Mouse (Mus musculus) kidney, embryonic 14.5 days (tissue): ENCODE measurements around the gene Spryd7. TPM values are rescaled to one million over a fixed set of nuclear protein-coding genes. Genes with fewer than 3 reads are reported as not detected.

ENCODE experiments used
- ATAC-seq: fragments of 200-750 bp; cut with Nextera tagmentation; 2 replicates; pipeline ENCODE4 v1.8.0; 2017; ENCODE audit warnings: moderate number of reproducible peaks, mild to moderate bottlenecking, moderate TSS enrichment, moderate library complexity; ENCODE audit not compliant: low FRiP score, low TSS enrichment
- H3K27ac ChIP-seq: fragments of 300-500 bp; sonication (generic); 2 replicates; pipeline ENCODE4 v1.5.1; 2014; ENCODE audit warnings: low read depth, mild to moderate bottlenecking, low read length, moderate library complexity, mixed read lengths
- H3K27me3 ChIP-seq: fragments of 300-500 bp; sonication (generic); 2 replicates; pipeline ENCODE4 v1.6.1; 2014; ENCODE audit warnings: mild to moderate bottlenecking, low read length; ENCODE audit not compliant: control insufficient read depth, insufficient read depth
- H3K36me3 ChIP-seq: fragments of 300-500 bp; sonication (generic); 2 replicates; pipeline ENCODE4 v1.6.1; 2014; ENCODE audit warnings: low read length, mixed read lengths; ENCODE audit not compliant: control insufficient read depth, insufficient read depth
- H3K4me1 ChIP-seq: fragments of 300-500 bp; sonication (generic); 2 replicates; pipeline ENCODE4 v1.6.1; 2014; ENCODE audit warnings: low read length, mixed read lengths; ENCODE audit not compliant: control insufficient read depth, insufficient read depth
- H3K4me2 ChIP-seq: fragments of 300-500 bp; sonication (generic); replicated peaks from 2 replicates; pipeline ENCODE4 v1.6.1; 2014; ENCODE audit warnings: low read depth, mild to moderate bottlenecking, low read length
- H3K4me3 ChIP-seq: fragments of 300-500 bp; sonication (generic); 2 replicates; pipeline ENCODE4 v1.5.1; 2014; ENCODE audit warnings: mild to moderate bottlenecking, low read length
- H3K9ac ChIP-seq: fragments of 300-500 bp; sonication (generic); 2 replicates; pipeline ENCODE4 v1.6.1; 2014; ENCODE audit warnings: low read depth, mild to moderate bottlenecking, low read length, moderate library complexity
- H3K9me3 ChIP-seq: fragments of 300-500 bp; sonication (generic); 2 replicates; pipeline ENCODE4 v1.6.1; 2016; ENCODE audit warnings: low read length; ENCODE audit not compliant: control insufficient read depth
- WGBS: fragments of 180-500 bp; shearing (Covaris S2); extraction: QIAGEN DNeasy Blood & Tissue Kit; methylation state at CpG from one replicate; pipeline ENCODE4 v1.1.7; 2014; 5-methylcytosine and 5-hydroxymethylcytosine counted together
- polyA plus RNA-seq: library from polyadenylated mRNA; unstranded; fragments of >200 nt; fragmentation: Nextera tagmentation; extraction: Ambion mirVana; gene quantifications from 2 replicates; pipeline ENCODE4 v1.2.1, GENCODE M21; 2014

The Spryd7 gene
- polyA plus RNA-seq, 1 experiment from 2014 or later = 24.0 TPM

GRCm38 (mm10) chr14:61523821-61524220, 32.9 kb downstream of the Spryd7 start:
- ATAC-seq = no peak
- WGBS = 85% methylated on average over 2 of the region's 2 CpGs
- no peak overlapping the region for H3K4me2 ChIP-seq
- no peak overlapping the region for H3K9ac ChIP-seq
- H3K27me3 ChIP-seq = no peaks in the 10 kb centered on the region
- H3K4me3 ChIP-seq = no peak overlapping the region
- H3K27ac ChIP-seq = no peak overlapping the region
- H3K4me1 ChIP-seq = no peaks in the 10 kb centered on the region
- no peaks in the 10 kb centered on the region for H3K36me3 ChIP-seq
- H3K9me3 ChIP-seq = no peaks in the 10 kb centered on the region

- no peaks in the 10 kb centered on the region for H3K4me1 ChIP-seq
- no peaks in the 10 kb centered on the region for H3K9me3 ChIP-seq
- H3K9ac ChIP-seq = no peak overlapping the region
- no peak overlapping the region for H3K4me2 ChIP-seq
- WGBS = 84% methylated on average over 10 of the region's 10 CpGs
- no peak overlapping the region for H3K4me3 ChIP-seq
- H3K27ac ChIP-seq = no peak overlapping the region
- no peaks in the 10 kb centered on the region for H3K36me3 ChIP-seq
- ATAC-seq = no peak
- no peaks in the 10 kb centered on the region for H3K27me3 ChIP-seq
These were observed 37.8 kb downstream of the Spryd7 start for GRCm38 (mm10) chr14:61518659-61519480.

GRCm38 (mm10) chr14:61516471-61517426, 39.9 kb downstream of the Spryd7 start:
- no peak overlapping the region for H3K9ac ChIP-seq
- no peaks in the 10 kb centered on the region for H3K4me1 ChIP-seq
- no peak overlapping the region for H3K4me3 ChIP-seq
- no peaks in the 10 kb centered on the region for H3K9me3 ChIP-seq
- WGBS = 85% methylated on average over 9 of the region's 9 CpGs
- no peak overlapping the region for H3K4me2 ChIP-seq
- no peak overlapping the region for H3K27ac ChIP-seq
- H3K27me3 ChIP-seq = no peaks in the 10 kb centered on the region
- ATAC-seq = no peak
- no peaks in the 10 kb centered on the region for H3K36me3 ChIP-seq

GRCm38 (mm10) chr14:61511494-61511893, 45.2 kb downstream of the Spryd7 start:
- no peak overlapping the region for H3K27ac ChIP-seq
- H3K4me2 ChIP-seq = no peak overlapping the region
- no peaks in the 10 kb centered on the region for H3K36me3 ChIP-seq
- H3K4me1 ChIP-seq = no peaks in the 10 kb centered on the region
- H3K9me3 ChIP-seq = no peaks in the 10 kb centered on the region
- 83% methylated on average over 2 of the region's 2 CpGs for WGBS
- no peak overlapping the region for H3K4me3 ChIP-seq
- H3K27me3 ChIP-seq = no peaks in the 10 kb centered on the region
- ATAC-seq = no peak
- H3K9ac ChIP-seq = no peak overlapping the region

- Histone ChIP-seq H3K9ac (no peak overlapping the region), H3K4me3 (no peak overlapping the region), H3K36me3 (no peaks in the 10 kb centered on the region), H3K9me3 (no peaks in the 10 kb centered on the region), H3K4me2 (no peak overlapping the region), H3K27me3 (no peaks in the 10 kb centered on the region), H3K4me1 (no peaks in the 10 kb centered on the region), H3K27ac (no peak overlapping the region)
- WGBS = 47% methylated on average over 20 of the region's 20 CpGs
- ATAC-seq = no peak
These were observed 58.8 kb downstream of the Spryd7 start for GRCm38 (mm10) chr14:61497716-61498490.

GRCm38 (mm10) chr14:61493511-61494135, 63.1 kb downstream of the Spryd7 start:
- ATAC-seq = no peak
- WGBS = 58% methylated on average over 6 of the region's 6 CpGs
- H3K27me3 ChIP-seq = no peaks in the 10 kb centered on the region

More at GRCm38 (mm10) chr14:61493511-61494135, 63.1 kb downstream of the Spryd7 start:
- Histone ChIP-seq H3K4me1 (no peaks in the 10 kb centered on the region), H3K4me2 (no peak overlapping the region), H3K4me3 (no peak overlapping the region), H3K36me3 (no peaks in the 10 kb centered on the region), H3K9me3 (no peaks in the 10 kb centered on the region), H3K27ac (no peak overlapping the region), H3K9ac (no peak overlapping the region)

Other genes starting within 250 kb of the Spryd7 start
- gene Arl11, start 247.1 kb downstream of the Spryd7 start, polyA plus RNA-seq = 0.85 and 1.1 TPM in 2 replicates
- 10.3 and 13.0 TPM in 2 replicates for gene Ebpl, start 196.4 kb downstream of the Spryd7 start, polyA plus RNA-seq
- gene Kpna3, start 117.0 kb downstream of the Spryd7 start, polyA plus RNA-seq = 34.4 and 64.9 TPM in 2 replicates
- gene Trim13, start 41.4 kb upstream of the Spryd7 start, polyA plus RNA-seq = 15.3 and 16.1 TPM in 2 replicates
- 0.43 and 0.46 TPM in 2 replicates for gene Kcnrg, start 50.6 kb upstream of the Spryd7 start, polyA plus RNA-seq